Mouse (Mus musculus) hindbrain, embryonic 16.5 days (tissue): ENCODE results near the gene Kcna7. TPM values are rescaled to one million over a fixed set of nuclear protein-coding genes. Genes with fewer than 3 reads are reported as not detected.

Experiments used
- ATAC-seq: fragments of 200-750 bp; cut with Nextera tagmentation; 2 replicates; pipeline ENCODE4 v1.8.0; 2017; ENCODE audit warnings: moderate TSS enrichment, moderate library complexity
- H3K27ac ChIP-seq: fragments of 300-500 bp; sonication (generic); 2 replicates; pipeline ENCODE4 v1.5.1; 2014; ENCODE audit warnings: low read depth, mild to moderate bottlenecking, control low read depth, low read length, moderate library complexity
- H3K27me3 ChIP-seq: fragments of 300-500 bp; sonication (generic); replicated peaks from 2 replicates; pipeline ENCODE4 v1.6.1; 2014; ENCODE audit warnings: low read length; ENCODE audit not compliant: control insufficient read depth, insufficient read depth
- H3K36me3 ChIP-seq: fragments of 300-500 bp; sonication (generic); 2 replicates; pipeline ENCODE4 v1.6.1; 2014; ENCODE audit warnings: mild to moderate bottlenecking, low read length, moderate library complexity, mixed read lengths; ENCODE audit not compliant: control insufficient read depth, insufficient read depth
- H3K4me1 ChIP-seq: fragments of 300-500 bp; sonication (generic); 2 replicates; pipeline ENCODE4 v1.6.1; 2014; ENCODE audit warnings: low read depth, low read length; ENCODE audit not compliant: control insufficient read depth, insufficient read depth
- H3K4me2 ChIP-seq: fragments of 300-500 bp; sonication (generic); 2 replicates; pipeline ENCODE4 v1.6.1; 2014; ENCODE audit warnings: mild to moderate bottlenecking, low read length, control low read depth, moderate library complexity
- H3K4me3 ChIP-seq: fragments of 300-500 bp; sonication (generic); 2 replicates; pipeline ENCODE4 v1.5.1; 2014; ENCODE audit warnings: mild to moderate bottlenecking, low read length, control low read depth, moderate library complexity
- H3K9ac ChIP-seq: fragments of 300-500 bp; sonication (generic); 2 replicates; pipeline ENCODE4 v1.6.1; 2014; ENCODE audit warnings: low read depth, mild to moderate bottlenecking, control low read depth, low read length, moderate library complexity
- H3K9me3 ChIP-seq: fragments of 300-500 bp; sonication (generic); 2 replicates; pipeline ENCODE4 v1.6.1; 2014; ENCODE audit warnings: mild to moderate bottlenecking, low read length, moderate library complexity; ENCODE audit not compliant: control insufficient read depth
- WGBS: fragments of 180-500 bp; shearing (Covaris S2); extraction: QIAGEN DNeasy Blood & Tissue Kit; methylation state at CpG from one replicate; pipeline ENCODE4 v1.1.7; 2014; 5-methylcytosine and 5-hydroxymethylcytosine counted together
- microRNA-seq: library from miRNA; unstranded; fragments of <30 nt; microRNA quantifications from one replicate; pipeline ENCODE4, GENCODE M21; 2017
- polyA plus RNA-seq: library from polyadenylated mRNA; unstranded; fragments of >200 nt; fragmentation: Nextera tagmentation; extraction: Ambion mirVana; gene quantifications from 2 replicates; pipeline ENCODE4 v1.2.1, GENCODE M21; 2015

The Kcna7 gene
- polyA plus RNA-seq, 1 experiment from 2014 or later, result 0.06 TPM

DNA sequence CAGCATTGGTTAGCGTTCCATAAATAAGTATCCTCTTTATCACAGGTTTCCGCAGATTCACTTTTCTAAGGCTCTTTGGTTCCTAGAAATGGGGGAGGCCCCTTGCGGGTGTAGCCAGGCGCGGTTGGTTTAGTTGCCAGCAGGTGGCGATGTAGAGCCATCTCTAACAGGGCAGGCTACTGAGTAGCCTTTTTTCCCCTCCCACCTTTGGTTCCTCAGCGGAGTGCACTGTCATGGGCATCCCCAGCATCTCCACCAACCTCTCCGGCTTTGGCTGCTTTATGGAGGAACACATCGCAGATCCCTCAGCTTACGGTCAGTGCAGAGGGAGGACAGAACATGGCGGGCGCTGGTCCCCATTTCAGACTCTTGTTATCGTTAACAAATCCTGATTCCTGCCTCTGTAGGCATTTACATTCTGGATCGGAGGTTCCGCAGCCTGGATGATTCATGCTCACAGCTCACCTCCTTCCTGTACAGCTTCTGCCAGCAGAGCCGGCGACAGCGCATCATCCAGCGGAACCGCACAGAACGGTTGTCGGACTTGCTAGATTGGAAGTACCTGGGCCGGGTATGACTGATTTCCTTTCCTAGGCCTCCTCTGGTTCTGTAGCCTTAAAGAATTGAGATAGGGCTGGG is 46.0 kb downstream of the Kcna7 start:
- H3K4me3 ChIP-seq, result no peak overlapping the region
- H3K9me3 ChIP-seq, result no peaks in the 10 kb centered on the region
- peaks cover 4% of the 10 kb centered on the region for H3K4me1 ChIP-seq
- ATAC-seq, result peak; percentile 72
- peaks cover 15% of the 10 kb centered on the region for H3K36me3 ChIP-seq
- H3K27me3 ChIP-seq, result no peaks in the 10 kb centered on the region
- H3K9ac ChIP-seq, result peak overlapping the region; percentile 20; the same call in 1 of the 2 replicates
- H3K27ac ChIP-seq, result no peak overlapping the region
- WGBS, result 55% methylated on average over 23 of the region's 23 CpGs
- no peak overlapping the region for H3K4me2 ChIP-seq

GRCm38 (mm10) chr7:45454971-45455370 is 49.5 kb downstream of the Kcna7 start:
- Histone ChIP-seq H3K4me2 (no peak overlapping the region), H3K27ac (no peak overlapping the region), H3K9me3 (no peaks in the 10 kb centered on the region), H3K9ac (no peak overlapping the region), H3K4me1 (peaks cover 22% of the 10 kb centered on the region), H3K36me3 (peaks cover 15% of the 10 kb centered on the region), H3K4me3 (no peak overlapping the region), H3K27me3 (no peaks in the 10 kb centered on the region)
- no peak for ATAC-seq
- 88% methylated on average over 15 of the region's 15 CpGs for WGBS

DNA sequence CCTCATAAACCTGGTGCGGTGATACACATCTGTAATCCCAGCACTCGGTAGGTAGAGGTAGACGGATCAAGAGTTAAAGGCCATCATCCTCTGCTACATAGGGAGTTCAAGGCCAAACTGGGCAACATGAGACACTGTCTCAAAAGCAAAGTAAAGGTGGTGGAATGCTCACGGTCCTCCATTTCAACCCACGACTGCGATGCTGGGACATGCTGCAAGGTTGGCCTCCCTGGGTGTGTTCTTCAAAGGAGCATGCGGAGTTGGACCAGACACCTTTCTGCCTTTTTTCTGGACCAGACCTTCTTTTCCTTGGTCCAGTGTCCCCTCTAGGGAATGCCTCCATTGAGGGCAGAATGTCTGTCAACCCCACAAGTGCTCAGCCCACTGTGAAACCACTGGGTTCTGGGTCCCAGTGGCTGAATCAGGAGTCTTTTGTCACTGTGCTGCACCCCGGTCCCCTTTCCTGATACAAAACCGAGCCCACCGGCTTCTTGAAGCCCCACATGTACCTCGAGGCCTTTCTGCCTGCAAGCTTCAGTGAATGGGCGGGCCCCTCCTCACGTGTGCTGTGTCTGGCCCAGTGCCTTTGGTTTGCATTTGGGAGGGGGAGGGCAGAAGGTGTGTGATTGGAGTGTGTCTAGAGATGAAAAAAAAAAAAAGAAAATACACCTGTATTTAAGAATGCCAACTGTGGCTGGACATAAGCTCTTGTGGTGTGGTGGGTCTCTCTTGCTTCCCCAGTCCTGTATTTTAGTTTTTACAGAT is 50.7 kb downstream of the Kcna7 start:
- Histone ChIP-seq H3K4me1 (peaks cover 33% of the 10 kb centered on the region), H3K9me3 (no peaks in the 10 kb centered on the region), H3K4me3 (no peak overlapping the region), H3K36me3 (peaks cover 15% of the 10 kb centered on the region), H3K27ac (no peak overlapping the region), H3K27me3 (no peaks in the 10 kb centered on the region), H3K9ac (no peak overlapping the region; the same call in 1 of the 2 replicates), H3K4me2 (no peak overlapping the region)
- WGBS, result 78% methylated on average over 13 of the region's 13 CpGs
- no peak for ATAC-seq

DNA sequence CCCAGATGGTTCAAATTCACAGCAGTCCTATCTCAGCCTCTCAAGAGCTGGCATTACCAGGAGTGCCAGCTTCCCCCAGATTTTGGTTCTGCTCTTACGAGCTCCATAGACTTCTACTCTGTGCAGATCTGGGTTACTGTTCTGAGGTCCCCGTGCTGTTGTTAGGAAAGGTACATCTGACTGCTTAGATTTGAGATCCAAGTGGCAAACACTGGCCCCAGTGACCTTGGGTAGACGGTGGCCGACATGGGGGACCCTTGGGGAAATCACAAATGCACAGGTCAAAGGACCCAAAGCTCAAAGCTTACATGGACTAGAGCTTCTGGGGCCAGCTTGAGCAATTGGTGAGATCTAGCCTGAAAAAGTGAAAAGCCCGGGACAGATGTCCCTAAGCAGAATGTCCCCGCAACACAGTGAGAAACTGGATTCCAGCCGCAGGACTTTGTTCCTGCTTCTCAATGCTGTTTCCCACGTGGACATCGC is 51.3 kb downstream of the Kcna7 start:
- Histone ChIP-seq H3K4me3 (peak overlapping the region; percentile 60; the same call in 1 of the 2 replicates), H3K9ac (peak overlapping the region; percentile 25)

GRCm38 (mm10) chr7:45457204-45458060 is 52.0 kb downstream of the Kcna7 start:
- H3K4me2 ChIP-seq, result peak overlapping the region; percentile 90
- WGBS, result 63% methylated on average over 9 of the region's 10 CpGs
- peak overlapping the region; percentile 93 for H3K27ac ChIP-seq
- H3K9me3 ChIP-seq, result no peaks in the 10 kb centered on the region
- H3K36me3 ChIP-seq, result peaks cover 16% of the 10 kb centered on the region
- no peaks in the 10 kb centered on the region for H3K27me3 ChIP-seq
- peak overlapping the region; percentile 68 for H3K9ac ChIP-seq
- ATAC-seq, result no peak
- H3K4me3 ChIP-seq, result peak overlapping the region; percentile 60
- peaks cover 33% of the 10 kb centered on the region for H3K4me1 ChIP-seq

More for the DNA sequence above, 51.3 kb downstream of the Kcna7 start:
- no peaks in the 10 kb centered on the region for H3K27me3 ChIP-seq
- ATAC-seq, result no peak
- peaks cover 16% of the 10 kb centered on the region for H3K36me3 ChIP-seq
- peak overlapping the region; percentile 40; the same call in 1 of the 2 replicates for H3K27ac ChIP-seq
- 51% methylated on average over 9 of the region's 9 CpGs for WGBS
- H3K4me1 ChIP-seq, result peaks cover 33% of the 10 kb centered on the region
- H3K4me2 ChIP-seq, result peak overlapping the region; percentile 90
- no peaks in the 10 kb centered on the region for H3K9me3 ChIP-seq

- peak overlapping the region; percentile 60 for H3K4me3 ChIP-seq
- H3K36me3 ChIP-seq, result peaks cover 15% of the 10 kb centered on the region
- no peaks in the 10 kb centered on the region for H3K9me3 ChIP-seq
- WGBS, result under 1% methylated on average over 42 of the region's 43 CpGs
- H3K27me3 ChIP-seq, result no peaks in the 10 kb centered on the region
- H3K4me2 ChIP-seq, result peak overlapping the region; percentile 90
- H3K27ac ChIP-seq, result peak overlapping the region; percentile 93
- H3K4me1 ChIP-seq, result peaks cover 33% of the 10 kb centered on the region
- peak overlapping the region; percentile 68 for H3K9ac ChIP-seq
- ATAC-seq, result peak; percentile 66
Observed at GRCm38 (mm10) chr7:45458748-45459563, 53.5 kb downstream of the Kcna7 start.

Small RNA genes within 50 kb of the gene (microRNA-seq; reads per million reads assigned to microRNA genes)
- gene Gm22133, result not detected

Other genes with a start within 250 kb of the Kcna7 start
- 1.1 and 1.5 TPM in 2 replicates for gene Slc17a7, start 241.7 kb upstream of the Kcna7 start, polyA plus RNA-seq
- not detected in 2 replicates for gene Gfy, start 226.1 kb upstream of the Kcna7 start, polyA plus RNA-seq
- 0.75 and 1.4 TPM in 2 replicates for gene Pth2, start 224.7 kb upstream of the Kcna7 start, polyA plus RNA-seq
- gene Ccdc155, start 200.8 kb upstream of the Kcna7 start, polyA plus RNA-seq, result 0.54 and 0.65 TPM in 2 replicates
- gene Dkkl1, start 193.5 kb upstream of the Kcna7 start, polyA plus RNA-seq, result 13.6 and 18.4 TPM in 2 replicates
- 46.9 and 54.1 TPM in 2 replicates for gene Tead2, start 189.9 kb upstream of the Kcna7 start, polyA plus RNA-seq
- 1.3 and 1.4 TPM in 2 replicates for gene Cd37, start 166.5 kb upstream of the Kcna7 start, polyA plus RNA-seq
- gene Slc6a16, start 164.6 kb upstream of the Kcna7 start, polyA plus RNA-seq, result 0.89 and 2.0 TPM in 2 replicates
- gene Slc6a21, start 128.1 kb upstream of the Kcna7 start, polyA plus RNA-seq, result not detected in 2 replicates
- gene Trpm4, start 71.9 kb upstream of the Kcna7 start, polyA plus RNA-seq, result 13.3 and 14.2 TPM in 2 replicates
- 0.28 and 0.72 TPM in 2 replicates for gene Hrc, start 70.4 kb upstream of the Kcna7 start, polyA plus RNA-seq
- gene Ppfia3, start 38.6 kb upstream of the Kcna7 start, polyA plus RNA-seq, result 28.5 and 28.6 TPM in 2 replicates
- 41.4 and 70.3 TPM in 2 replicates for gene Lin7b, start 35.1 kb upstream of the Kcna7 start, polyA plus RNA-seq
- gene Snrnp70, start 9.9 kb upstream of the Kcna7 start, polyA plus RNA-seq, result 144 and 161 TPM in 2 replicates
- gene Ntf5, start 8.0 kb downstream of the Kcna7 start, polyA plus RNA-seq, result 0.15 and 0.27 TPM in 2 replicates
- gene Lhb, start 15.2 kb downstream of the Kcna7 start, polyA plus RNA-seq, result 2.0 and 2.3 TPM in 2 replicates
- gene Gys1, start 29.2 kb downstream of the Kcna7 start, polyA plus RNA-seq, result 25.5 and 28.7 TPM in 2 replicates
- 94.3 and 108 TPM in 2 replicates for gene Ruvbl2, start 32.4 kb downstream of the Kcna7 start, polyA plus RNA-seq
- gene Ftl1, start 54.2 kb downstream of the Kcna7 start, polyA plus RNA-seq, result 5,303 and 5,527 TPM in 2 replicates
- 226 and 242 TPM in 2 replicates for gene Bax, start 61.2 kb downstream of the Kcna7 start, polyA plus RNA-seq
- 0.20 and 0.30 TPM in 2 replicates for gene Tulp2, start 76.2 kb downstream of the Kcna7 start, polyA plus RNA-seq
- not detected in 2 replicates for gene Gm45808, start 81.2 kb downstream of the Kcna7 start, polyA plus RNA-seq
- gene Dhdh, start 83.2 kb downstream of the Kcna7 start, polyA plus RNA-seq, result 4.0 and 4.3 TPM in 2 replicates
- gene Nucb1, start 104.8 kb downstream of the Kcna7 start, polyA plus RNA-seq, result 141 and 151 TPM in 2 replicates
- 17.5 and 18.2 TPM in 2 replicates for gene Ppp1r15a, start 120.6 kb downstream of the Kcna7 start, polyA plus RNA-seq
- gene Plekha4, start 120.7 kb downstream of the Kcna7 start, polyA plus RNA-seq, result 2.2 and 3.1 TPM in 2 replicates
- 0.43 and 0.80 TPM in 2 replicates for gene Hsd17b14, start 149.2 kb downstream of the Kcna7 start, polyA plus RNA-seq
- gene Bcat2, start 164.5 kb downstream of the Kcna7 start, polyA plus RNA-seq, result 22.7 and 27.0 TPM in 2 replicates
- gene Fgf21, start 209.8 kb downstream of the Kcna7 start, polyA plus RNA-seq, result not detected in 2 replicates
- gene Fut1, start 211.6 kb downstream of the Kcna7 start, polyA plus RNA-seq, result not detected in 2 replicates
- not detected in 2 replicates for gene Izumo1, start 216.2 kb downstream of the Kcna7 start, polyA plus RNA-seq
- 16.7 and 17.5 TPM in 2 replicates for gene Rasip1, start 221.8 kb downstream of the Kcna7 start, polyA plus RNA-seq
- 2.9 and 5.2 TPM in 2 replicates for gene Mamstr, start 234.3 kb downstream of the Kcna7 start, polyA plus RNA-seq